Mouse (Mus musculus): ENCODE measurements around the gene Tmem247.

Gene Tmem247

GRCm38 (mm10) chr17:86962894-86963585 lies 45.9 kb downstream of the Tmem247 start, which contains the start of gene Rhoq:
Gene Rhoq, plus strand, starts transcription at chr17:86963082.
- peak; percentile 77 for DNase-seq (ENCODE audit: low read depth, low spot score)

GRCm38 (mm10) chr17:86963586-86963902 lies 46.4 kb downstream of the Tmem247 start:
- DNase-seq (ENCODE audit: low read depth, low spot score) = peak; percentile 16

GRCm38 (mm10) chr17:86964041-86964440 lies 46.9 kb downstream of the Tmem247 start:
- peak; percentile 22 for DNase-seq (ENCODE audit: low read depth, low spot score)

GRCm38 (mm10) chr17:86964502-86964901 lies 47.4 kb downstream of the Tmem247 start:
- DNase-seq (ENCODE audit: low read depth, low spot score) = peak; percentile 68

- no peak for DNase-seq (ENCODE audit: low read depth, low spot score)
Observed at GRCm38 (mm10) chr17:86965121-86965520, 48.0 kb downstream of the Tmem247 start.

- DNase-seq (ENCODE audit: low read depth, low spot score) = no peak
Observed at GRCm38 (mm10) chr17:86966040-86966439, 48.9 kb downstream of the Tmem247 start.

GRCm38 (mm10) chr17:86967048-86967447 lies 49.9 kb downstream of the Tmem247 start:
- no peak for DNase-seq (ENCODE audit: low read depth, low spot score)

GRCm38 (mm10) chr17:86967536-86968525 lies 50.7 kb downstream of the Tmem247 start:
- no peak for DNase-seq (ENCODE audit: low read depth, low spot score)

- no peak for DNase-seq (ENCODE audit: low read depth, low spot score)
Observed at GRCm38 (mm10) chr17:86968581-86968980, 51.4 kb downstream of the Tmem247 start.

- DNase-seq (ENCODE audit: low read depth, low spot score) = no peak
Observed at GRCm38 (mm10) chr17:86969582-86969981, 52.4 kb downstream of the Tmem247 start.

- DNase-seq (ENCODE audit: low read depth, low spot score) = no peak
Observed at GRCm38 (mm10) chr17:86970026-86970750, 53.0 kb downstream of the Tmem247 start.

- no peak for DNase-seq (ENCODE audit: low read depth, low spot score)
Observed at GRCm38 (mm10) chr17:86971036-86971435, 53.9 kb downstream of the Tmem247 start.

- DNase-seq (ENCODE audit: low read depth, low spot score) = no peak
Observed at GRCm38 (mm10) chr17:86971860-86972259, 54.7 kb downstream of the Tmem247 start.
